Mouse (Mus musculus): ENCODE results near the gene Ralb. TPM values are rescaled to one million over a fixed set of nuclear protein-coding genes. Genes with fewer than 3 reads are reported as not detected.

Gene Ralb
- polyA plus RNA-seq, 1 experiment from 2014 or later: 87.1 TPM

GRCm38 (mm10) chr1:119453731-119454130 lies 50.9 kb downstream of the Ralb start:
- no peak for DNase-seq (ENCODE audit: low spot score)

- DNase-seq (ENCODE audit: low spot score): no peak
Measured at GRCm38 (mm10) chr1:119451417-119451816, 53.2 kb downstream of the Ralb start.

GRCm38 (mm10) chr1:119450651-119451345 lies 53.8 kb downstream of the Ralb start:
- DNase-seq (ENCODE audit: low spot score): no peak

- DNase-seq (ENCODE audit: low spot score): no peak
Measured at GRCm38 (mm10) chr1:119446753-119447283, 57.8 kb downstream of the Ralb start.

- no peak for DNase-seq (ENCODE audit: low spot score)
Measured at GRCm38 (mm10) chr1:119443591-119444350, 60.8 kb downstream of the Ralb start.

GRCm38 (mm10) chr1:119442901-119443300 lies 61.7 kb downstream of the Ralb start:
- no peak for DNase-seq (ENCODE audit: low spot score)

GRCm38 (mm10) chr1:119438105-119438637 lies 66.4 kb downstream of the Ralb start:
- no peak for DNase-seq (ENCODE audit: low spot score)

- DNase-seq (ENCODE audit: low spot score): no peak
Measured at GRCm38 (mm10) chr1:119437401-119437800, 67.2 kb downstream of the Ralb start.

- DNase-seq (ENCODE audit: low spot score): no peak
Measured at GRCm38 (mm10) chr1:119424141-119424860, 80.3 kb downstream of the Ralb start.

GRCm38 (mm10) chr1:119423510-119423909 lies 81.1 kb downstream of the Ralb start:
- no peak for DNase-seq (ENCODE audit: low spot score)

- DNase-seq (ENCODE audit: low spot score): no peak
Measured at GRCm38 (mm10) chr1:119422460-119423015, 82.1 kb downstream of the Ralb start.

- no peak for DNase-seq (ENCODE audit: low spot score)
Measured at GRCm38 (mm10) chr1:119421576-119422421, 82.8 kb downstream of the Ralb start, which contains the start of gene Inhbb. TSS of gene Inhbb (minus strand) at chr1:119422248.

GRCm38 (mm10) chr1:119420984-119421575 lies 83.5 kb downstream of the Ralb start:
- no peak for DNase-seq (ENCODE audit: low spot score)

Other genes starting within 250 kb of the Ralb start
- 0.56 and 0.93 TPM in 2 replicates for gene Inhbb, start 82.5 kb downstream of the Ralb start, polyA plus RNA-seq (2015; fragmentation: Nextera tagmentation; extraction: Ambion mirVana)
- 26.8 and 29.2 TPM in 2 replicates for gene Tmem185b, start 21.4 kb upstream of the Ralb start, polyA plus RNA-seq (2015; fragmentation: Nextera tagmentation; extraction: Ambion mirVana)
- 8.1 and 9.8 TPM in 2 replicates for gene Epb41l5, start 144.2 kb upstream of the Ralb start, polyA plus RNA-seq (2015; fragmentation: Nextera tagmentation; extraction: Ambion mirVana)

All from thymus, postnatal 0 days (tissue).